Comparison of ENCODE assay signal across 8 mouse cellular contexts in the genomic region with DNA sequence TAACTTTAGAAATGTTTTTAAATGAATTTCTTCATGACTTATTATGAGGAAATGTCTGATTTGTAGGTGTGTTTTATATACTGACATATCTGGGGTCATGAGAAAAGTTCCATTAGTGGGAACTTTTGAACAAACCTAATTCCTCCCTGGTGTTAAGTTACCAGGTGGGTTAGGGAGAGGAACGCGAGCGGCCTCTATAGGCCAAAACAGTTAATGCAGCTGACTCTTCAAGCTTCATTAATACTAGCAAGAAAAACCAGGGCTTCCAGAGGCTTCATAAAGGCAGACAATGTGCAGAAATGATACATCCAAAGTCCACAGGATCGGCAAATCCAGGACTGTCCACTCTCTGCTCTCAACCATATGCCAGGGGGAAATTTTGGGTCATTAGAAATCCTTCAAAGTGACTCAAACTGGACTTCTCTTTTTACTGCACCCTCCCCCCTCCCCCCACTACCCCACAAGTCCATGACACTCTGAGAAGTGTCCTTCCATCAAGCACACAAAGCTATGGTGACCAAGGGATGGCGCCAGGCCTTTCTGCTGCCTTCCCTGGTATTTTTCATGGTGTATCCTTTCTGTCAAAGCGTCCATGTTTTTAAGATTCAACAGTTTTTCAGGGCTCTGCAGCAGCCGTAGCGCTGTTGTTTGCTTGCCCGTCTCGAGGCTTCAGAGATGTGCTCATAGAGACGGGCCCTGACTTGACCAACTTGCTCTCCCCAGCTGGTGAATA.
DNase-seq lines count a peak whose midpoint lies in the region; ATAC-seq and TF ChIP-seq lines count a peak whose summit lies in the region.

No protein-coding gene starts in this region.

- no peak for TF ChIP-seq POLR2A in cerebellum, adult 2 months (IDR thresholded peaks at IDR 0.05; ENCODE audit: borderline replicate concordance, insufficient read depth, low read length)

- 6% methylated on average over 11 of the region's 11 CpGs for WGBS in cerebellum, adult 2 months
- under 1% methylated on average over 11 of the region's 11 CpGs for WGBS in forebrain, postnatal 0 days
- WGBS in limb, embryonic 10.5 days, result 4% methylated on average over 11 of the region's 11 CpGs
- WGBS in neural tube, embryonic 12.5 days, result 2% methylated on average over 11 of the region's 11 CpGs

- H3K36me3 ChIP-seq in ES-E14 (ENCODE audit: control insufficient read depth, insufficient read depth, low read length, poor library complexity, severe bottlenecking), result no peaks in the 10 kb centered on the region
- H3K36me3 ChIP-seq in forebrain, postnatal 0 days (ENCODE audit: insufficient read depth), result no peaks in the 10 kb centered on the region
- H3K36me3 ChIP-seq in limb, embryonic 10.5 days, result no peaks in the 10 kb centered on the region
- no peaks in the 10 kb centered on the region for H3K36me3 ChIP-seq in neural tube, embryonic 12.5 days

- peak; percentile 72; the same call in 1 of the 2 replicates for TF ChIP-seq CTCF in cerebellum, adult 2 months (IDR thresholded peaks at IDR 0.05; ENCODE audit: borderline replicate concordance, insufficient read depth, low read depth, low read length)
- TF ChIP-seq CTCF in forebrain, postnatal 0 days (IDR thresholded peaks at IDR 0.05; ENCODE audit: low read depth), result peak; percentile 86

- H3K27ac ChIP-seq in ES-E14 (ENCODE audit: insufficient read depth, low read depth, low read length, poor library complexity, severe bottlenecking), result no peak overlapping the region
- no peak overlapping the region for H3K27ac ChIP-seq in cerebellum, adult 2 months (ENCODE audit: insufficient read depth, low read length)
- peak overlapping the region; percentile 93 for H3K27ac ChIP-seq in forebrain, postnatal 0 days (ENCODE audit: low read depth, low read length)
- peak overlapping the region; percentile 86; the same call in 1 of the 2 replicates for H3K27ac ChIP-seq in limb, embryonic 10.5 days
- no peak overlapping the region for H3K27ac ChIP-seq in neural tube, embryonic 12.5 days

- DNase-seq in A20 (ENCODE audit: low read depth, low spot score), result peak; percentile 51
- DNase-seq in ES-E14 (ENCODE audit: low read depth, low spot score), result peak; percentile 74
- DNase-seq in cerebellum, adult 2 months, result peak; percentile 72 to 81
- DNase-seq in forebrain, postnatal 0 days, result peak; percentile 91
- peak; percentile 77 for DNase-seq in kidney, adult 9 months
- DNase-seq in limb, embryonic 10.5 days (ENCODE audit: low spot score), result peak; percentile 77

- H3K9me3 ChIP-seq in ES-E14 (ENCODE audit: control insufficient read depth, insufficient read depth, low read depth, low read length), result no peaks in the 10 kb centered on the region
- no peaks in the 10 kb centered on the region for H3K9me3 ChIP-seq in forebrain, postnatal 0 days (ENCODE audit: low read length)
- no peaks in the 10 kb centered on the region for H3K9me3 ChIP-seq in limb, embryonic 10.5 days (replicated peaks)
- H3K9me3 ChIP-seq in neural tube, embryonic 12.5 days, result no peaks in the 10 kb centered on the region

- H3K27me3 ChIP-seq in cerebellum, adult 2 months (ENCODE audit: control insufficient read depth, insufficient read depth, low read length), result no peaks in the 10 kb centered on the region
- H3K27me3 ChIP-seq in forebrain, postnatal 0 days (ENCODE audit: insufficient read depth, low read length), result peaks cover 4% of the 10 kb centered on the region; the same call in 1 of the 2 replicates
- peaks cover 68% of the 10 kb centered on the region for H3K27me3 ChIP-seq in limb, embryonic 10.5 days (ENCODE audit: low read depth, poor library complexity, severe bottlenecking)
- H3K27me3 ChIP-seq in neural tube, embryonic 12.5 days (replicated peaks), result peaks cover 48% of the 10 kb centered on the region

- peak overlapping the region; percentile 90 for H3K4me2 ChIP-seq in forebrain, postnatal 0 days (ENCODE audit: low read depth)
- H3K4me2 ChIP-seq in neural tube, embryonic 12.5 days (replicated peaks), result peak overlapping the region; percentile 85

- in situ Hi-C loops in ES-E14 (cut with MboI; ENCODE audit: low sequenced_read_pairs in 2 of 2, unreplicated experiment in 2 of 2), result no loop called here

- peaks cover 0 to 6% of the 10 kb centered on the region in 2 experiments; a peak in 1 of 4 replicates for H3K4me1 ChIP-seq in ES-E14 (ENCODE audit: control insufficient read depth in 2 of 2, insufficient read depth in 2 of 2, low read length in 2 of 2, poor library complexity in 1 of 2)
- H3K4me1 ChIP-seq in cerebellum, adult 2 months (ENCODE audit: control insufficient read depth, insufficient read depth, low read length), result peaks cover 24% of the 10 kb centered on the region
- H3K4me1 ChIP-seq in forebrain, postnatal 0 days (ENCODE audit: insufficient read depth), result peaks cover 19% of the 10 kb centered on the region
- H3K4me1 ChIP-seq in limb, embryonic 10.5 days, result peaks cover 44% of the 10 kb centered on the region
- peaks cover 38% of the 10 kb centered on the region for H3K4me1 ChIP-seq in neural tube, embryonic 12.5 days

- no peak overlapping the region for H3K9ac ChIP-seq in ES-E14 (ENCODE audit: insufficient read depth, low read depth, low read length, poor library complexity, severe bottlenecking)
- H3K9ac ChIP-seq in forebrain, postnatal 0 days, result peak overlapping the region; percentile 69
- H3K9ac ChIP-seq in neural tube, embryonic 12.5 days, result no peak overlapping the region

- H3K4me3 ChIP-seq in ES-E14 (ENCODE audit: insufficient read depth in 1 of 2, low read depth in 1 of 2, low read length in 2 of 2, poor library complexity in 1 of 2, severe bottlenecking in 1 of 2), result no peak overlapping the region
- peak overlapping the region; percentile 56 for H3K4me3 ChIP-seq in cerebellum, adult 2 months (replicated peaks; ENCODE audit: insufficient read depth, low read depth, low read length)
- peak overlapping the region; percentile 50 for H3K4me3 ChIP-seq in forebrain, postnatal 0 days (ENCODE audit: low read depth, low read length)
- H3K4me3 ChIP-seq in limb, embryonic 10.5 days, result peak overlapping the region; percentile 60
- H3K4me3 ChIP-seq in neural tube, embryonic 12.5 days, result no peak overlapping the region

- ATAC-seq in forebrain, postnatal 0 days, result no peak
- 0 out of 2 replicates have a peak, but pooled peaks have one; percentile 3 for ATAC-seq in neural tube, embryonic 12.5 days (ENCODE audit: low FRiP score, low read depth)
- no peak for ATAC-seq in megakaryocyte, adult 5-6 weeks (ENCODE audit: poor library complexity, severe bottlenecking)

TF ChIP-seq in ES-E14, 5 proteins besides CTCF, POLR2A, EP300 and RAD21:
- TF ChIP-seq HCFC1 (IDR thresholded peaks at IDR 0.05; ENCODE audit: borderline replicate concordance, insufficient read depth, low read length), result no peak
- TF ChIP-seq ZC3H11A (IDR thresholded peaks at IDR 0.05; ENCODE audit: borderline replicate concordance, low read depth, low read length), result no peak
- TF ChIP-seq ZNF384 (IDR thresholded peaks at IDR 0.05; ENCODE audit: low read depth, low read length), result no peak
- no peak for TF ChIP-seq CHD2 (IDR thresholded peaks at IDR 0.05; ENCODE audit: low read depth, low read length)
- no peak for TF ChIP-seq MAFK (IDR thresholded peaks at IDR 0.05; ENCODE audit: insufficient read depth, low read depth, low read length)

Comparison
In these comparisons a context has a peak if more than half of its experiments do, and no peak if none do; other contexts are left out.
1. H3K27ac ChIP-seq: peak in forebrain, postnatal 0 days (single experiment) and limb, embryonic 10.5 days (single experiment); none in ES-E14 (single experiment), cerebellum, adult 2 months (single experiment) and neural tube, embryonic 12.5 days (single experiment).
2. H3K4me3 ChIP-seq: peak in cerebellum, adult 2 months (single experiment), forebrain, postnatal 0 days (single experiment) and limb, embryonic 10.5 days (single experiment); none in ES-E14 (0 of 2) and neural tube, embryonic 12.5 days (single experiment).
3. Peak in every context shown above with its lines, with median percentiles within 50 percentile points of each other: DNase-seq.